Mouse (Mus musculus): ENCODE data around the gene Spint3. TPM values are rescaled to one million over a fixed set of nuclear protein-coding genes. Genes with fewer than 3 reads are reported as not detected.
"Not testable (repeated sequence)": the region's sequence is repeated elsewhere in the genome, so short reads cannot be mapped to it uniquely, and the experiment has no call there.

Gene Spint3
- total and polyA plus RNA-seq, 2 experiments from 2014 or later: not detected

DNA sequence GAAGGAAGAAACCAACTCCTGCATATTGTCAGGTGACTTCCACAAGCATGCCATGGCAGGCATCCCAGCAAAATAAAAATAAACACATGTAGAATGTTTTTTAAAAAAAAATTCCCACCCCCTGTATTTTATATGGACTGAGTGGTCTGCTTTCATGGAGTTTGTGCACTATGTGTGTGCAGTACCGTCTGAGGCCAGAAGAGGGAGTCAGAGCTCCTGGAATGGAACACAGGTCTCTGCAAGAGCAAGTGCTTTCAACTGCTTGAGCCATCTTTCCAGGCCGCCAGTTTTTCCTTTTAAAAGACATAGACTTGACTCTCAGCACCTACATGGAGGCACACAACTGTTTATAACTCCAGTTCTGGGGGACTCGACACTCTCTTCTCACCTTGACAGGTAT, 30.2 kb upstream of the Spint3 start:
- Histone ChIP-seq H3K4me3 (ENCODE audit: low read length) (no peak overlapping the region), H3K27me3 (ENCODE audit: insufficient read depth, low read length) (no peaks in the 10 kb centered on the region), H3K4me1 (ENCODE audit: insufficient read depth, low read length) (no peaks in the 10 kb centered on the region), H3K27ac (no peak overlapping the region), H3K9me3 (ENCODE audit: low read length) (no peaks in the 10 kb centered on the region), H3K36me3 (ENCODE audit: insufficient read depth, low read length) (no peaks in the 10 kb centered on the region), H3K9ac (replicated peaks; ENCODE audit: low read length) (no peak overlapping the region), H3K4me2 (ENCODE audit: low read depth, low read length) (no peak overlapping the region)
- ATAC-seq (no peak), DNase-seq (ENCODE audit: low spot score) (no peak)
- WGBS: 90% methylated on average over 3 of the region's 3 CpGs
- peak; percentile 15; the same call in 1 of the 2 replicates for TF ChIP-seq CTCF (IDR thresholded peaks at IDR 0.05; ENCODE audit: low read depth)

DNA sequence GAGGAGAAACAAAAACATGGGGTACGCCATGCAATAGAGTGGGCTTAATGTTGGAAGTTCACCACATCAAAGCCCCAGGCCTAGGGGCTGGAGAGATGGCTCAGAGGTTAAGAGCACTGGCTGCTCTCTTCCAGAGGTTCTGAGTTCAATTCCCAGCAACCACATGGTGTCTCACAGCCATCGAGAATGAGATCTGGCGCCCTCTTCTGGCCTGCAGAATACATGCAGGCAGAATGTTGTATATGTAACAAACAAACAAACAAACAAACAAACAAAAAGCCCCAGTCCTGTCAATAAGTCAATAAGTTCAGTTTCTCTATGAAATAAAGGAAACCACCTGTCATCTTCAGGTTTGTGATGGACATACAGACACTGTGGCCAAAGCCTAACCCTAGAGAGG, 26.9 kb upstream of the Spint3 start:
- no peak for ATAC-seq

DNA sequence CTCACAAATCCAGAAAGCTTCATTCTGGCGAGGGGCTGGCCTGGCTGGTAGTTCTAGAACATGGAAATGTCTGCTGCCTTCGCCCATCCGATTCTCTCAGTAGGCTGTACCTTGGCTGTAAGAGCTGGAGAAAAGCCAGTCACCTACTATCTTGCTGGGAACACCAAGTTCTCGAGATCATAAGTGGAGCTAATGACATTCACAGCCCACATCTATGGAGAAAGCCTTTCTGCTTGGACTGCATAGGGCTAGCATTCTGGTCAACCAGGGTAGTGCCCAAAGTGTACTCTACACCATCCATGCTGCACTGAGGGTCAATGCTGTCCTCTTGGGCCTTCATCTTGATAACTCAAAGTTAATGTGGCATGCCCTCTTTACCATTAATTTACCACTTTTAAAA, 20.2 kb upstream of the Spint3 start, which contains the start of gene Eppin:
TSS of gene Eppin (minus strand) at position 101 of the 400 bp plus-strand sequence.
- no peak within 1 kb of the TSS for H3K27ac ChIP-seq
- H3K4me3 ChIP-seq (ENCODE audit: low read length): no peak within 1 kb of the TSS
- no peak for ATAC-seq
- H3K36me3 ChIP-seq (ENCODE audit: insufficient read depth, low read length): no peaks in the 10 kb centered on the region
- no peaks in the 10 kb centered on the region for H3K27me3 ChIP-seq (ENCODE audit: insufficient read depth, low read length)
- TF ChIP-seq CTCF (IDR thresholded peaks at IDR 0.05; ENCODE audit: low read depth): no peak
- no peak within 1 kb of the TSS for H3K9ac ChIP-seq (replicated peaks; ENCODE audit: low read length)
- H3K4me2 ChIP-seq (ENCODE audit: low read depth, low read length): no peak within 1 kb of the TSS
- 78% methylated on average over 4 of the region's 4 CpGs for WGBS
- DNase-seq (ENCODE audit: low spot score): no peak
- no peaks in the 10 kb centered on the region for H3K4me1 ChIP-seq (ENCODE audit: insufficient read depth, low read length)
- H3K9me3 ChIP-seq (ENCODE audit: low read length): no peaks in the 10 kb centered on the region

More for the DNA sequence above, 26.9 kb upstream of the Spint3 start:
- H3K27ac ChIP-seq: no peak overlapping the region
- H3K9me3 ChIP-seq (ENCODE audit: low read length): no peaks in the 10 kb centered on the region
- 0 out of 2 replicates have a peak, but pooled peaks have one; percentile 20 for TF ChIP-seq CTCF (IDR thresholded peaks at IDR 0.05; ENCODE audit: low read depth)
- H3K27me3 ChIP-seq (ENCODE audit: insufficient read depth, low read length): no peaks in the 10 kb centered on the region
- H3K9ac ChIP-seq (replicated peaks; ENCODE audit: low read length): no peak overlapping the region
- H3K4me1 ChIP-seq (ENCODE audit: insufficient read depth, low read length): no peaks in the 10 kb centered on the region
- 70% methylated on average over 3 of the region's 3 CpGs for WGBS
- DNase-seq (ENCODE audit: low spot score): no peak
- H3K36me3 ChIP-seq (ENCODE audit: insufficient read depth, low read length): no peaks in the 10 kb centered on the region
- no peak overlapping the region for H3K4me2 ChIP-seq (ENCODE audit: low read depth, low read length)
- no peak overlapping the region for H3K4me3 ChIP-seq (ENCODE audit: low read length)

DNA sequence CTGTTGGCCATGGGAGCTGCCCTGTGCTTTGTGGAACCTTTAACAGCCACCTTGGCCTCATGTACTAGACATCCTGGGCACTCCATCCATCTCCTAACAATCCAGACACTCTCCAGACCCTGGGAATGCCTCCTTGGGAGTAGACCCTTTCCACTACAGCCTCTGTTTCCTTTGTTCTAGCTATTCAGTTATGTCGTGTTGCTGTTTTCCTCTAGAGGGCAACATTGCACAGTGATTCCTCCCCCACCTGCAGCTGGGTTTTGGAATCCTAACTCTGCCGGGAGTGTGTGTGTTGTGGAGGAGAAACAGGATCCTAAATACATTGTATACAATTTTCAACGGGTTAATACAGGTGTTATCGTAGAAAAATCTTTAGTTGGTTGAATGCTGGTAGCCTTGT, 18.8 kb upstream of the Spint3 start:
- TF ChIP-seq CTCF (IDR thresholded peaks at IDR 0.05; ENCODE audit: low read depth): peak; percentile 86
- Histone ChIP-seq H3K27me3 (ENCODE audit: insufficient read depth, low read length) (no peaks in the 10 kb centered on the region), H3K4me1 (ENCODE audit: insufficient read depth, low read length) (no peaks in the 10 kb centered on the region), H3K27ac (no peak overlapping the region), H3K4me3 (ENCODE audit: low read length) (no peak overlapping the region), H3K36me3 (ENCODE audit: insufficient read depth, low read length) (no peaks in the 10 kb centered on the region), H3K9me3 (ENCODE audit: low read length) (no peaks in the 10 kb centered on the region), H3K9ac (replicated peaks; ENCODE audit: low read length) (no peak overlapping the region), H3K4me2 (ENCODE audit: low read depth, low read length) (no peak overlapping the region)
- ATAC-seq (peak; percentile 55; the same call in 1 of the 2 replicates), DNase-seq (ENCODE audit: low spot score) (peak; percentile 83)
- whole genome bisulfite sequencing: 10% methylated on average over 4 of the region's 4 CpGs

DNA sequence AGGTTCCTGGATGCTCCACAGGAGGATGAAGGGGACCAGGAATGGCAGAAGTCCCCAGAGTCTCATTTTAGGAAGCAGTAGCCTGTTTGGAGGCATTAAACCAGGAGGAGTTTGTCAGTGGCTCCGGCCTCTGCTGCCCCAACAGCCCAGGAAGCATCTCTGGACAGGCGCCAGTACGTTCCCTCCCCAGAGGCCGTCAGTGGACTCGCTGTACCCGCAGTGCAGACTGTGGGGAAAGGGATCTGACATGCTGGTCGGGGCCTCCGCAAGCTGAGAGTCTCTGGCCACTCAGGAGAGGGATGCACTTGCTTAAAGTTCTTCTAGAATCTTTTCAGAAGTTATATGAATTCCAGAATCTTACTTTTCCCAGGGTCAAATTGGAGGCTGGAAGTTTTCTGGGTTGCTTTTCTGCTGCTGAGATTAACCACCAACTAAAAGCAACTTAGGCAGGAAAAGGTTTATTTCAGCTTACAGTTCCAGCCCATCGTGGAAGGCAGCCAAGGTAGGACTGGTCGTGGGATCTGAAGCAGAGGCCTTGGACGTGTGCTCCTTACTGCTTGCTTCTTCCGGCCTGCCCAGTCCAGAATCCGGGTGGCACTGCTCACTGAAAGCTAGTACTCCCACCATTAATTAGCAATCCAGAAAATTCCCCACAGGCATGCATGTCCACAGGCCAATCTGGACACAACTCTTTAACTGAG, 11.9 kb upstream of the Spint3 start, which contains the start of gene Wfdc6a:
TSS of gene Wfdc6a (minus strand) at position 423 of the 701 bp plus-strand sequence.
- not testable (repeated sequence) for H3K9ac ChIP-seq (replicated peaks; ENCODE audit: low read length); H3K4me1 ChIP-seq (ENCODE audit: insufficient read depth, low read length); ATAC-seq; H3K4me3 ChIP-seq (ENCODE audit: low read length); H3K36me3 ChIP-seq (ENCODE audit: insufficient read depth, low read length); DNase-seq (ENCODE audit: low spot score); H3K9me3 ChIP-seq (ENCODE audit: low read length); H3K27ac ChIP-seq; H3K27me3 ChIP-seq (ENCODE audit: insufficient read depth, low read length); H3K4me2 ChIP-seq (ENCODE audit: low read depth, low read length)
- WGBS: 46% methylated on average over 13 of the region's 13 CpGs

DNA sequence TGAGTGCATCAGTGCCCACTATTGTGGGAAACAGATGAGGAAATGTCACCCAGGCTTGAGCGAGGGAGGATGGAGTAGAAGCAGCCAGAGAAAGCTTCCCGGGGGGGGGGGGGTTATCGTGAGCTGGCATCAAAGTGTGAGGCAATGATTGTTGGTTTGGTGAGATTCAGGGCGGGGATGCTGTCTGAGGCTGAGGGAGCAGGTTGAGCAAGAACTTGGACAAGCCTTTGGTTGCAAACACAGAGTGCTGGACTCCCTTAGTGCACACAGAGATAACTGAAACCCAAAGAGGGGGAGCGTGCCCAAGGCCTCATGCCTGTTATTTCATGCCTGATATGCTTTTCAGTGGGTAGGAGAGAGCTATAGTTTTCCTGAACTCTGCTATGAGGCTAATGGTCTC, 5.8 kb downstream of the Spint3 start:
- Histone ChIP-seq H3K36me3 (ENCODE audit: insufficient read depth, low read length) (no peaks in the 10 kb centered on the region), H3K4me3 (ENCODE audit: low read length) (no peak overlapping the region), H3K4me2 (ENCODE audit: low read depth, low read length) (no peak overlapping the region), H3K9me3 (ENCODE audit: low read length) (no peaks in the 10 kb centered on the region), H3K27me3 (ENCODE audit: insufficient read depth, low read length) (peaks cover 5% of the 10 kb centered on the region; the same call in 1 of the 2 replicates), H3K27ac (no peak overlapping the region), H3K9ac (replicated peaks; ENCODE audit: low read length) (no peak overlapping the region), H3K4me1 (ENCODE audit: insufficient read depth, low read length) (peaks cover 5% of the 10 kb centered on the region; the same call in 1 of the 2 replicates)
- ATAC-seq (no peak), DNase-seq (ENCODE audit: low spot score) (no peak)
- no peak for TF ChIP-seq CTCF (IDR thresholded peaks at IDR 0.05; ENCODE audit: low read depth)
- WGBS: 88% methylated on average over 5 of the region's 5 CpGs

DNA sequence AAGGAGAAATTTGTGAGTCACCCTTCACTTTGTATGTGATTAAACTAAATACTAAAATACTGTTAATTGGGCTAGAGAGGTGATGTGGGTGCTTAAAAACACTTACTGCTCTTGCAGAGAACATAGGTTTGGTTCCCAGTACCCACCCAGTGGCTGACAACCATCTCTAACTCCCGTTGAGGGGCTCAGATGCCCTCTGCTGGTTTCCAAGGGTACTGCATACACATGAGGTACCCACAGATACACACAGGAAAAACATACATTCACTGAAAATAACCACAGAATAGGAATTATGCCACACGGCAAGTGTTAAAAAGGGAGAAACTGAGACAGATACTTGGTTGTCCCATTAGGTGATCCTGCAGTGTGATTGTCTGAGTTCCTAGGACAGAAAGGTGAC, 6.3 kb downstream of the Spint3 start:
- ATAC-seq: no peak
- Histone ChIP-seq H3K4me3 (ENCODE audit: low read length) (no peak overlapping the region), H3K27me3 (ENCODE audit: insufficient read depth, low read length) (peaks cover 5% of the 10 kb centered on the region; the same call in 1 of the 2 replicates), H3K4me1 (ENCODE audit: insufficient read depth, low read length) (peaks cover 5% of the 10 kb centered on the region; the same call in 1 of the 2 replicates), H3K36me3 (ENCODE audit: insufficient read depth, low read length) (no peaks in the 10 kb centered on the region), H3K9me3 (ENCODE audit: low read length) (no peaks in the 10 kb centered on the region), H3K27ac (no peak overlapping the region), H3K9ac (replicated peaks; ENCODE audit: low read length) (no peak overlapping the region), H3K4me2 (ENCODE audit: low read depth, low read length) (no peak overlapping the region)
- no peak for DNase-seq (ENCODE audit: low spot score)
- peak; percentile 36 for TF ChIP-seq CTCF (IDR thresholded peaks at IDR 0.05; ENCODE audit: low read depth)
- 88% methylated on average over 2 of the region's 2 CpGs for WGBS
